ENCODE assay signal across 27 mouse cellular contexts in the genomic region with DNA sequence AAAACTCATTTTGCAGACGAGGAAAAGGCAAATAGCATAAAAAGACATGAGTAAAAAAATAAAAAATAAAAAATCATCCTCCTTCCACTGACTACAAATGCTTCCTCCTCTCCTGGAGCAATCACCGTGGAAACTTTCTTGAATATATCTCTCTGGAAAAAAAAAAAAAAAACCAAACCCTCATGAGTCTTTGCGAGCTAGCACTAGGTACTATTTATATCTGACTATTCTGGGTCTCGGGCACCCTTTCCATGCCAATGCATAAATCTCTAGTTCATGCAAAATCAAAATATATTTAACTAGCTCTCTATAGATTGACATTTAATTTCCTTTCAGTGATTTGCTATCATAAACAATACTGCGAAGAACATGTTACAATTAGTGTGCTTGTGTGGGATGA.
"Had no signal": no experiment of that assay in that cellular context is flagged by ENCODE, and none has a peak within 500 bp of the region (broad histone marks: within the 10 kb centered on the region; RNA-seq: fewer than 3 reads in every experiment).

No protein-coding gene starts in this region.

- ATAC-seq: hindbrain, embryonic 16.5 days; inflammation-experienced regulatory T-cells, adult 6 months; intestine, embryonic 15.5 days; liver, embryonic 12.5 days had no signal

- DNase-seq: gastrocnemius, adult 2 months; gastrocnemius, postnatal 10 days; gastrocnemius, postnatal 25 days; heart, adult 2 months; heart, postnatal 10 days; heart, postnatal 4 days; kidney, adult 11 months; kidney, adult 2 months; kidney, adult 9 months; kidney, postnatal 14 days; kidney, postnatal 36 days; layer of hippocampus, adult 9-11 months; layer of hippocampus, postnatal 36 days; left cerebral cortex, postnatal 4 days had no signal

- H3K9me3 ChIP-seq: hindbrain, embryonic 10.5 days; hindbrain, embryonic 12.5 days; intestine, embryonic 15.5 days; kidney, embryonic 15.5 days; limb, embryonic 13.5 days; limb, embryonic 15.5 days; liver, embryonic 12.5 days had no signal

- H3K36me3 ChIP-seq: hindbrain, embryonic 10.5 days; hindbrain, embryonic 12.5 days; intestine, embryonic 15.5 days; kidney, embryonic 15.5 days; limb, embryonic 13.5 days; limb, embryonic 15.5 days; liver, embryonic 12.5 days had no signal

- H3K4me2 ChIP-seq: heart, embryonic 11.5 days; hindbrain, embryonic 12.5 days; hindbrain, embryonic 14.5 days; intestine, embryonic 15.5 days; kidney, embryonic 15.5 days; limb, embryonic 13.5 days; limb, embryonic 15.5 days; liver, embryonic 12.5 days had no signal

- H3K4me1 ChIP-seq: hindbrain, embryonic 10.5 days; hindbrain, embryonic 12.5 days; limb, embryonic 13.5 days; limb, embryonic 15.5 days had no signal

- H3K27ac ChIP-seq: gastrocnemius, adult 2 months; heart, adult 2 months; hindbrain, embryonic 10.5 days; hindbrain, embryonic 12.5 days; hindbrain, embryonic 14.5 days; intestine, embryonic 15.5 days; kidney, embryonic 15.5 days; kidney, postnatal 0 days; limb, embryonic 13.5 days; limb, embryonic 15.5 days; liver, embryonic 12.5 days; liver, embryonic 14.5 days had no signal

- H3K27me3 ChIP-seq: hindbrain, embryonic 12.5 days; intestine, embryonic 15.5 days; kidney, embryonic 15.5 days; limb, embryonic 13.5 days; limb, embryonic 15.5 days; liver, embryonic 12.5 days had no signal

- H3K4me3 ChIP-seq: gastrocnemius, adult 2 months; heart, adult 2 months; hindbrain, embryonic 10.5 days; hindbrain, embryonic 12.5 days; intestine, embryonic 15.5 days; kidney, embryonic 15.5 days; limb, embryonic 13.5 days; limb, embryonic 15.5 days; liver, embryonic 12.5 days had no signal

- H3K9ac ChIP-seq: hindbrain, embryonic 12.5 days; hindbrain, embryonic 14.5 days; intestine, embryonic 15.5 days; kidney, embryonic 15.5 days; limb, embryonic 13.5 days; limb, embryonic 15.5 days; liver, embryonic 12.5 days; liver, embryonic 14.5 days had no signal
